Mouse (Mus musculus) right cerebral cortex, adult 2 months (tissue): ENCODE results near the gene Pld1.
A peak's percentile ranks its signal among the peaks of the same experiment; 100 is the strongest.

ENCODE experiments used
- DNase-seq, 2 experiments: peaks; one replicate each; pipeline ENCODE4 v3.0.0; 2021 to 2022; ENCODE audit warnings: low spot score in 2 of 2

Pld1 gene

GRCm38 (mm10) chr3:28158006-28158405 is 219.5 kb downstream of the Pld1 start:
- no peak for DNase-seq

DNA sequence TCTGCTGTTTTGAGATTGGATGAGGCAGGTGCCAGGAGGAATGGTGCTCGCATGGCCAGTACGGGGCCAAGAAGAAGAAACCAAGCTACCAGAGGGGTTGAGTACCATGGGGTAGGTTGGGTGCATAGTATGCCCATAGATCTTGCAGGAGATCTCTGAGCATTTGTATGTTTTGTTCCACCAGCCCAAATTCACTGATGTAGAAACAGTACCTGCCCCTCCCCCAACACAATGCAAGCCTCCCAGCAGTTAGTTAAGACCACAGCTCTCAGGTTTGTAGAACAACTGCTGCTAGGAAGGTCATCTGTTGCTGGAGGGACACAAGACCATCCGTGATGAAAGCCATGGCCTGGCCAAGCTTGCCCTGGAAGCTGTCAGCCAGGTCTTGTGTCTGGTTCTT is 220.4 kb downstream of the Pld1 start:
- no peak for DNase-seq

DNA sequence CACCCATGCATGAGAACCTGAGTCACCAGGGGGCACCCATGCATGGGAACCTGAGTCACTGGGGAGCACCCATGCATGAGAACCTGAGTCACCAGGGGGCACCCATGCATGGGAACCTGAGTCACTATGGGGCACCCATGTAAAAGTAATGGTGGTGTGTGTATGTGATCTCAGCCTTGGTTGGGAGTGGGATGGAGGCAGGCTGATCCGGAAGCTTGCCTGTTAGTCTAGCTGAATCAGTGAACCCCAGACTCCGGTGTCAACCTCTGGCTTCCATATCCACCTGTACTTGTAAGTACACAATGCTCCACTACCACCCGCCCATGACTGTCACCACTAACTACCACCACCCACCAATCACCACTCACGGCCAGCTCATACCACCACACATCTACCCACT is 223.9 kb downstream of the Pld1 start:
- no peak for DNase-seq

- DNase-seq = no peak
These were observed 226.2 kb downstream of the Pld1 start for GRCm38 (mm10) chr3:28164678-28165077.

GRCm38 (mm10) chr3:28165598-28165997 is 227.1 kb downstream of the Pld1 start:
- peak; percentile 85 to 87 for DNase-seq

- no peak for DNase-seq
These were observed 229.5 kb downstream of the Pld1 start for GRCm38 (mm10) chr3:28167796-28168505.

- DNase-seq = no peak
These were observed 232.6 kb downstream of the Pld1 start for GRCm38 (mm10) chr3:28170911-28171618.

DNA sequence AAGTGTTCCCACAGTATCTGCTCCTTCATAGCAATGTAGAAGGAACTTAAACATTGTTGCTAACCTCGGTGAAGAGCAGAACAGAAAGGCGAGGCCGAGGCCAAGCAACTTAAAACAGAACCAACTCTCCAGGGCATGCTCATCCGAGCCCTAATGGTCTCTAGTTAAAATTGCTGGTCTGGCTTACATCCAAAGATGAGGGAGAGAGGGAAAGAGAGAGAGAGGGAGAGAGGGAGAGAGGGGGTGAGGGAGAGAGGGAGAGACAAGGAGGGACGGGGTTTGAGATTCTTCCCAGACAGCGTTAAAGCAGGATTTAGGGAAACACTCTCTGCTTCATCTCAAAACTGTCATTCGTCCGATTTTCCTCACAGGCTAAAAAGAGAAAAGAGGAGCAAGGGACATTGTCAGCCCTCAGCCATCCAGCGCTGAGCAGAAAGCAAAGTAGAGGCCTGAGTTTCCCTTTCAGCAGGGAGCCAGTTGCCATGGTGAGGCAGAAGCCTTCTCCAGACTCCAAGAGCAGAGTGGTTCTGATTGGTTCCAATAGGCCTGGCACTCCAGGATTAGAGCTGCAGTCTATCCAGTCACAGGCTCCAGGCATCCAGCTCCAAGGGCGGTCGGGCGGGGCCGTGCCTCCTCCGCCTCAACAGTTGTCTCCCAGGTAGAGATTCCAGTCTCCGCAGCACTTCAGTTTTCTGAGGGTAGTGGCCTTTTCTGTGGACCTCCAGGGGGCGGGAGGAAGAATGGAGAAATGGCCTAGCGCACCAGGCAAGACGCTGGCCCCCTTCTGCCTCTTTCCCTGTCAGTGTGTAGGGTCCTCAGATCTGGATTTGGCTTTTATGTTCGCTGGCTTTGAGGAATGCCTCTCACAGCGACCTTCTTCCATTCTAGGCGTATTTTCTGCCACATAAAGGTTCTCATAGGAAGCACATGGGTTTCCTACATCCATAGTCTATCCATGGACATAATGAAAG is 237.8 kb downstream of the Pld1 start:
- DNase-seq = peak; percentile 86 to 89

GRCm38 (mm10) chr3:28178333-28178732 is 239.8 kb downstream of the Pld1 start:
- no peak for DNase-seq
